Mouse (Mus musculus) stomach, postnatal 0 days (tissue): ENCODE measurements around the gene Hist1h2bg.

ENCODE experiments used
- CTCF ChIP-seq: IDR thresholded peaks from 2 replicates; pipeline ENCODE4 v1.5.1; 2016; ENCODE audit warnings: antibody characterized with exemption, low read depth, mild to moderate bottlenecking, moderate library complexity
- EP300 ChIP-seq: optimal IDR thresholded peaks from 2 replicates; pipeline ENCODE3; 2016; ENCODE audit warnings: antibody characterized with exemption

DNA sequence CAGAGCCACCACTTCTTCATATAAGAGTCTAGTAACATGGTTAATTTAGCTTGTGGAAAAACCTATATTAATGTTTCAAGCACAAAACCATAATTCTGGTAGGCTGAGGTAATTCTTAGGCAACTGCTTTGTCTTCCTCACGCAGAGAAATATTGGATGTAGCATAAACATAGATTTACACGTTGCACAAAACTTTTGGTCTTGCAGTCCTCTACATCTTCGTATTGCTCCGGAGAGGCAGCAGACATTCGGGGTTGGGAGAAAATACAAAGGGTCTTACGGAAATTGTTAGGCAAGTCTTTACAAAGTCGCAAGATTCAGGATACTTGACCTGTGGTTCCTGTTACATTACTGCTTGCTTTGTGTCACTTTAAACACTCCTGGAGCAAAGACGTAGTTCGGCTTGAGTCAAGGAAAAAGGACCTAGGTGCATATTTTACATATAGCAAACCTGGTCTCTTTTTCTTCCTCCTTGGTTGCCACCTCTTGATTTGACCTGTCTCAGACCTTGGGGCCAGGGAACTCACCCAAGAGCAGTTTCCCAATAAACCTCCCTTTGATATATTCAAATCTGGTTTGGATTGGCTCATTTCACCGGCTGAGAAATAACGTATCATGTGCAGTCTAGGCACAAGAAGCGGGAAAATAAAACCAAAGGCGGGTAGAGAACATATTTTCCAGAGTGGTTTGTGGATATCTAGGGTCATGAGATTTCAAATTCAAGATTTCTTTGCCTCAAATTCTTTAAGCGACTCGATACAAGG, 36.6 kb upstream of the Hist1h2bg start:
- TF ChIP-seq CTCF (no peak), EP300 (no peak)
